Comparison of ENCODE assay signal across 8 mouse cellular contexts in the genomic region with DNA sequence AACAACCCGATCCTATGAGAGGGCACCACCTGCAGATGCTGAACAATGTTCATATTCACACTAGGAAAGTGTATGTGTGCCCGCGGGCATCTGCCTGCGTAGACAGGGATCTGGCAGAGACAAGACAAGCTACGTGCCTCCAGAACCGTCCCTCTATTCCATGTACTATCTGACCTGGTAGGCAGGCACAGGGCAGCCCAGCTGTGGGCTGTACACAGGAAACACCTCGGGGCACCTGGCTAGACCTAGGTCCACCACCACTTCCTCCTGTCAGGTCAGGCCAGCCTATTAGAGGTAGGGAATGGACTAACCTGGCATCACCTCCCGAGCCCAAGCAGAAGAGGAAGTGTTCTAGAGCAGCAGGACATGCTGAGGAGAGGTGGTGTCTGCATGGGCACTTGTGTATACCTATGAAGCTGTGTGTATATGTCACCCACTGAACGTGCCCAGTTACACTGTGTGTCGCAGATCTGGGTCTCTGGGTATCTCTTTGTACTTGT. TPM values are rescaled to one million over a fixed set of nuclear protein-coding genes. Genes with fewer than 3 reads are reported as not detected.
DNase-seq lines count a peak whose midpoint lies in the region; ATAC-seq and TF ChIP-seq lines count a peak whose summit lies in the region.

A gene (minus strand): TSS at position 51 of the 500 bp plus-strand sequence.

- WGBS in heart, embryonic 13.5 days = 81% methylated on average over 10 of the region's 10 CpGs
- WGBS in hindbrain, embryonic 11.5 days = 76% methylated on average over 10 of the region's 10 CpGs

- peak within 1 kb of the TSS; percentile 54 for H3K4me3 ChIP-seq in heart, embryonic 13.5 days
- H3K4me3 ChIP-seq in ES-E14 (ENCODE audit: insufficient read depth in 1 of 2, low read depth in 1 of 2, low read length in 2 of 2, poor library complexity in 1 of 2, severe bottlenecking in 1 of 2) = peak within 1 kb of the TSS; percentile 31 to 38; a peak in 2 of 4 replicates
- peak within 1 kb of the TSS; percentile 25 for H3K4me3 ChIP-seq in hindbrain, embryonic 11.5 days (ENCODE audit: low read depth, low read length)

- in situ Hi-C loops in ES-E14 (cut with MboI; ENCODE audit: low sequenced_read_pairs in 2 of 2, unreplicated experiment in 2 of 2) = no loop called here

- no peaks in the 10 kb centered on the region for H3K36me3 ChIP-seq in heart, embryonic 13.5 days
- no peaks in the 10 kb centered on the region for H3K36me3 ChIP-seq in ES-E14 (ENCODE audit: control insufficient read depth, insufficient read depth, low read length, poor library complexity, severe bottlenecking)
- H3K36me3 ChIP-seq in hindbrain, embryonic 11.5 days (ENCODE audit: control insufficient read depth, insufficient read depth, low read length) = no peaks in the 10 kb centered on the region

- H3K27me3 ChIP-seq in heart, embryonic 13.5 days (replicated peaks) = peaks cover 49% of the 10 kb centered on the region
- peaks cover 7% of the 10 kb centered on the region for H3K27me3 ChIP-seq in hindbrain, embryonic 11.5 days (ENCODE audit: control insufficient read depth, insufficient read depth, low read length)

- no peak for ATAC-seq in heart, embryonic 13.5 days (ENCODE audit: extremely low read depth, insufficient number of reproducible peaks, low FRiP score, low TSS enrichment)
- no peak for ATAC-seq in hindbrain, embryonic 11.5 days (ENCODE audit: low FRiP score)
- 0 out of 2 replicates have a peak, but pooled peaks have one; percentile 1 for ATAC-seq in megakaryocyte-erythroid progenitor cell, adult 5-6 weeks (replicated peaks; ENCODE audit: low FRiP score, low TSS enrichment, poor library complexity, severe bottlenecking)

- peaks cover 62% of the 10 kb centered on the region for H3K4me1 ChIP-seq in heart, embryonic 13.5 days
- H3K4me1 ChIP-seq in ES-E14 (ENCODE audit: control insufficient read depth in 2 of 2, insufficient read depth in 2 of 2, low read length in 2 of 2, poor library complexity in 1 of 2) = peaks cover 0 to 16% of the 10 kb centered on the region in 2 experiments; a peak in 1 of 4 replicates
- H3K4me1 ChIP-seq in hindbrain, embryonic 11.5 days (replicated peaks; ENCODE audit: control insufficient read depth, insufficient read depth, low read length) = peaks cover 20% of the 10 kb centered on the region

- H3K4me2 ChIP-seq in heart, embryonic 13.5 days = peak within 1 kb of the TSS; percentile 77
- H3K4me2 ChIP-seq in hindbrain, embryonic 11.5 days (replicated peaks; ENCODE audit: low read depth, low read length) = peak within 1 kb of the TSS; percentile 55

- H3K9me3 ChIP-seq in heart, embryonic 13.5 days = no peaks in the 10 kb centered on the region
- H3K9me3 ChIP-seq in ES-E14 (ENCODE audit: control insufficient read depth, insufficient read depth, low read depth, low read length) = no peaks in the 10 kb centered on the region
- no peaks in the 10 kb centered on the region for H3K9me3 ChIP-seq in hindbrain, embryonic 11.5 days (ENCODE audit: control insufficient read depth, low read length)

- peak within 1 kb of the TSS; percentile 77 for H3K9ac ChIP-seq in heart, embryonic 13.5 days
- H3K9ac ChIP-seq in ES-E14 (ENCODE audit: insufficient read depth, low read depth, low read length, poor library complexity, severe bottlenecking) = no peak within 1 kb of the TSS
- peak within 1 kb of the TSS; percentile 36; the same call in 1 of the 2 replicates for H3K9ac ChIP-seq in hindbrain, embryonic 11.5 days (ENCODE audit: low read depth, low read length)

- H3K27ac ChIP-seq in heart, embryonic 13.5 days (replicated peaks) = peak within 1 kb of the TSS; percentile 51; the same call in 1 of the 2 replicates
- no peak within 1 kb of the TSS for H3K27ac ChIP-seq in ES-E14 (ENCODE audit: insufficient read depth, low read depth, low read length, poor library complexity, severe bottlenecking)
- no peak within 1 kb of the TSS for H3K27ac ChIP-seq in hindbrain, embryonic 11.5 days (ENCODE audit: low read depth, low read length)

- DNase-seq in heart, adult 11 months = no peak
- no peak for DNase-seq in ES-E14 (ENCODE audit: low read depth, low spot score)
- DNase-seq in hindbrain, embryonic 11.5 days (ENCODE audit: low spot score) = no peak
- DNase-seq in right cerebral cortex, postnatal 14 days = no peak
- no peak for DNase-seq in urinary bladder, adult 18-20 months (ENCODE audit: low spot score in 2 of 2)
- DNase-seq in kidney, adult 8-10 months = no peak

TF ChIP-seq in ES-E14, 5 proteins besides CTCF, POLR2A, EP300 and RAD21:
- no peak for TF ChIP-seq HCFC1 (IDR thresholded peaks at IDR 0.05; ENCODE audit: borderline replicate concordance, insufficient read depth, low read length)
- TF ChIP-seq ZC3H11A (IDR thresholded peaks at IDR 0.05; ENCODE audit: borderline replicate concordance, low read depth, low read length) = no peak
- no peak for TF ChIP-seq MAFK (IDR thresholded peaks at IDR 0.05; ENCODE audit: insufficient read depth, low read depth, low read length)
- TF ChIP-seq ZNF384 (IDR thresholded peaks at IDR 0.05; ENCODE audit: low read depth, low read length) = no peak
- no peak for TF ChIP-seq CHD2 (IDR thresholded peaks at IDR 0.05; ENCODE audit: low read depth, low read length)

RNA-seq across cellular contexts. Expression of the gene that starts here (rescaled TPM):
- 8.4 and 9.1 TPM in 2 replicates for polyA plus RNA-seq in heart, embryonic 13.5 days (2015; fragmentation: Nextera tagmentation; extraction: Ambion mirVana)
- 3.0 and 6.9 TPM in 2 replicates for total RNA-seq in ES-E14 (2012; rRNA removed)
- 5.4 and 7.8 TPM in 2 replicates for polyA plus RNA-seq in hindbrain, embryonic 11.5 days (2014; fragmentation: Nextera tagmentation; extraction: Ambion mirVana)
- total RNA-seq in megakaryocyte-erythroid progenitor cell, adult 5-6 weeks (2014; fragmentation: Nextera tagmentation) = not detected in 2 replicates
- total RNA-seq in megakaryocyte-erythroid progenitor cell, adult 5-6 weeks (2017) = not detected in 2 replicates

Comparison
In these comparisons a context has a peak if more than half of its experiments do, and no peak if none do; other contexts are left out.
1. Peak in ATAC-seq in megakaryocyte-erythroid progenitor cell, adult 5-6 weeks; RNA of the gene not detected or under 1 TPM.